Mouse (Mus musculus): ENCODE results near the gene Rfx1.

Gene Rfx1

GRCm38 (mm10) chr8:84063861-84064610 is 2.6 kb upstream of the Rfx1 start:
- DNase-seq: no peak

DNA sequence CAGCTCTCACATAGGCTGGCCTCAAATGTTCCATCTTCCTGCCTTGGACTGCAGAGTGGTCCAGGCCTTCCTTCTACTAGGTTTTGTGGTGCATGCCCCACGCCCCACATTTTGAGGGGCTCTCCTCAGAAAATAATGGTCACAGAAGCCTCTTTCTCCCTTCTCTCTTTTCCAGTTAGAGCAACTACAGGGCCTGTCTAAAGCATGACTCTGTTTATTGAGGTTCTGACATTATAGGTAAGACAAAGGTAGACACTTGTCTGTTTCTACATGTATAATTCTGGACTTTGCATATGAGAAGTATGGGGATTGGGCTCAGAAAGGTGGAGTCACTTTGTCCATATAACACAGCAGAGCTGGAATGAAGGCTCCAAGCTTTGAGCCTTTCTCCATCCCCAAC is 1.6 kb upstream of the Rfx1 start, which contains the start of gene Gm10643:
Gm10643 (minus strand) TSS at position 101 of the 400 bp plus-strand sequence.
- no peak for DNase-seq

DNA sequence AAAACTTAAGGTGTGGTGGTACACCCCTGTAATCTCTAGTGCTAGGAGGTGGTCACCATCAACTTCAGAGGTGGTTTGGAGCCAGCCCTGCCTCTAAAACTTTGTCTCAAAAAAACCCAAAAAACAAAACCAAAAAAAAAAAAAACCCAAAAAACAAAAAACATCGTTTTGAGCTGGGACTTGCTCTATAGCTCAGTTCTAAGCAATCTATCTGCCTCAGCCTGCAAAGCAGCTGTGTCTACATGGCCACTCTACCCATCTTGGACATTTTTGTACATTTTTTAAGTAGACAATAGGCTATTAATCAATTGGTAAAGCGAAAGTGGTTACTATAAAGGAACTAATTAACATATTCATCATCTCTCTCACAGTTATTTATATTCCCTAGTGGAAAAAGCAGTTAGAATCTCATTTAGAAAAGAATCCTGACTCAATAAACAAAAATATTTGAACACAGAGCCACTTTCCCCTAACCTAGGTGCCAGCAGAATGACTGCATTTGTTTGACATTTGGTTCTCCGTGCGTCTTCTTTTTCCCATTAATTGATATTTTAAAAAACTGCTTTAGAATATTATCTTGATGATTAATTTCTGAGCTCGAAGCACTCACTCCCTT is 1.1 kb upstream of the Rfx1 start:
- no peak for DNase-seq

DNA sequence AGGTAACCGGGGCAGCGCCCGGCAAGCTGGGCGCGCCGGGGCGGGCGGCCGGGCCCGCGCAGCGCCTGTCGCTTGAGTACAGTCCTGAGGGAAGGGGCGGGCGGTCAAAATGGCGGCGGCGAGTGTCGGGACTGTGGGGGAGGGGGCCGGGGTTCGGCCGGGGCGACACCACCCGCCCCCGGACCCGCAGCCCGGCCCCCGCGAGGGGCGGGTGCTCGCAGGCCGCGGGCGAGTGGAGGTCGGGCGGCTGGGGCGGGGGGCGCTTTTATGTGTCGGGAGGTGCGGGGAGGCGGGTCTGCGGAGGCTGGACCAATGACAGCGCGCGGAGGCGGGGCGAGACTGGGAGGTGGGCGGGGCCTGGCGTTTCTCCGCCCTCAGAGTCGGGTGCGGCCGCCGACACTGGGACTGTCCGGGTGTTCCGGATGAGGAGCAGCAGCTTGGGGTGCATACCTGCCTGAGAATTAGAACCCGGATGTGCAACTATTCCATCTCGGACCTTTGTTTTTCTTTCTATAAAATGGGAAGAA is 476 bp downstream of the Rfx1 start:
- peak; percentile 96 to 98 for DNase-seq

DNA sequence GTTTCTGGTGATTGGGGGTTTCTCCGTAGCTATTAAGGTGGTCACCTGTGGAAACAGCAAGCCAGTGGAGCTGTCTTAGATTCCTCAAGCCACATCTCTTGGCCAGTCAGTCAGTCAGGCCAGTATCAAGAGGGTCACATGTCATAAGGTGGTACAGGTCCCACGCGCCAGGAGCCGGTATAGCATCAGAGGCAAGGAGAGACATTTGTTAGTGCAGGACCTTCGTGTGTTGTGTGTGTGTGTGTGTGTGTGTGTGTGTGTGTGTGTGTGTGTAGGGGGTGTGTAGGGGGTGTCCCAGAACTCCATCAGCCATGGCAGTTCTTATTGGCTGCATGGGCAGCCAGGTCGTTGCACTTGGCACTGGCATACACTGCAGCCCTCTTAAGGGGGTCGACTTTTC is 1.3 kb downstream of the Rfx1 start:
- DNase-seq: no peak

- no peak for DNase-seq
These were observed 1.8 kb downstream of the Rfx1 start for GRCm38 (mm10) chr8:84068316-84069035.

GRCm38 (mm10) chr8:84069169-84069568 is 2.5 kb downstream of the Rfx1 start:
- peak; percentile 51 to 57 for DNase-seq

DNA sequence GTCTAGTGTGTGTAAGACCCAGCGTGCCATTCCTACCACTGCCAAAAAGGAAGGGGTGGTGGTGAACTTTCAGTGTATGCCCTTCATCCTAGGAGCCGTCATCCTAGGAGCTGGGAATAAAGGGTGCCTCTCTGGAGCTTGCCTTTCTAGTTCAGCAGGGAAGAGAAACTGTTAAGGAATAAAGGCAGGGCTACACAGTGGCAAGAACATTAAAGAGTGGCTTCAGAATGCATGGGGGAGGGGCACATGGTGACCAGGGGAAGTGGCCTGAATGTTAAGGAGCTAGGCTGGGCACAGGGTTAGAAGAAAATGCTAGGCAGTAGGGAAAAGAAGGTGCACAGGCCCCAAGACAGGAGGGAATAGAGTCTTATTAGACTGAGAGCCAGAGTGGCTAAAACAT is 3.1 kb downstream of the Rfx1 start:
- DNase-seq: peak in 1 of 2 experiments; percentile 41

DNA sequence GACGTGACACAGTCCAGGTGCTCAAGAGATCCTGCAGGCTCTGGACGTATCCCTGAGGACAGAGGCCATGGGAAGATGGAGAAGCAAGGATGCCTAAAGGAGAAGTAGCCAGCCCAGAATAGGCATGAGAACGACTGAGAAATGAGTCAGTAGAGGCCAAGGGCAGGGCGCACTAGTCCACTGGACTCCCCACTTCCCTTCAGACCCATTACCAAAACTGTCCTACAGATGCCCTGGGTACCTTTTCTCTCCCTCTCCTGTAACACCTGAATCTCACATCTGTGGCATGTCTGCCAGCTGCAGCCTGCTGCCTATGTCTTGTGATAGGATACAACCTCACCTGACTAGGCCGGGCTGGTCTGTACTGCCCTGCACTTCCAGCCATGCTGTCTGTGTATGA is 3.6 kb downstream of the Rfx1 start:
- DNase-seq: no peak

- no peak for DNase-seq
These were observed 4.0 kb downstream of the Rfx1 start for GRCm38 (mm10) chr8:84070667-84071066.

DNA sequence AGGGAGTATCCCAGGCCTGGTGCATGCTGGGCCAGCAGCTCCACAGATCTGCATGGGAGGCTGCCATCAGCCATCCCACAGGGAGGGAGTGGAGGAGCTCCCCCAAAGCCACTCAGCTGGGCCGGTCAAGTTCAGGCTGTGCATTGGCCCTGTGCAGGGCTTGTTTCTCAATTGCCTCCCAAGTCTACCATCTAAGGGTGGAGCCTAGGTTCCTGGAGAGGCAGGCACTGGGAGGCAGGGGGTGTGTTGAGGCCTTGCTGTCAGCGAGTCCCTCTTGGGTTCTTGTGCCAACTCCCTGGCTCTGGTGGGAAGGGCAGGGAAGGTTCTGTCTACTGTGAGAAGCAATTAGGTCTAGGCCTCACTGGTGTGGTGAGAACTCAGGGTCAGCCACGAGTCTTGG is 5.3 kb downstream of the Rfx1 start:
- DNase-seq: no peak

DNA sequence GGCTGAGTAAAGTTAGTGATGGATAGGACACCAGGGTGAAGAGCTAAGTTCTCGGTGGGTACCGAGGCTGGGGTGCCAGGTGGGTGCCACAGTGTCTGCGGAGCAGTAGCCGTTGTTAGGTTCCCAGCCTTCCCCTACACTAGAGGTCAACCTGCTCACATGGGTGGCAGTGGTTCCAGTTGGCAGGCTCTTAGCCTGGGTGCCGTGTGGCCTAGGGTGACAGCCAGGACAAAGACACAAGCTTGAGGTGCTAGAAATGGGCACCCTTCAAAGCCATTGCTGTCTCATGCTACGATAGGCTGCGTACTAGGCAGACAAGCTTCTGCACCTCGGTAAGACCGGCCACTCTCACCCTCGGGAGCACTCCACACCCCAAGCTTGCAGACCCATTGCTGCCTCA is 5.7 kb downstream of the Rfx1 start:
- DNase-seq: no peak

- no peak for DNase-seq
These were observed 6.8 kb downstream of the Rfx1 start for GRCm38 (mm10) chr8:84073230-84073976.

- no peak for DNase-seq
These were observed 9.8 kb downstream of the Rfx1 start for GRCm38 (mm10) chr8:84076412-84076811.

DNA sequence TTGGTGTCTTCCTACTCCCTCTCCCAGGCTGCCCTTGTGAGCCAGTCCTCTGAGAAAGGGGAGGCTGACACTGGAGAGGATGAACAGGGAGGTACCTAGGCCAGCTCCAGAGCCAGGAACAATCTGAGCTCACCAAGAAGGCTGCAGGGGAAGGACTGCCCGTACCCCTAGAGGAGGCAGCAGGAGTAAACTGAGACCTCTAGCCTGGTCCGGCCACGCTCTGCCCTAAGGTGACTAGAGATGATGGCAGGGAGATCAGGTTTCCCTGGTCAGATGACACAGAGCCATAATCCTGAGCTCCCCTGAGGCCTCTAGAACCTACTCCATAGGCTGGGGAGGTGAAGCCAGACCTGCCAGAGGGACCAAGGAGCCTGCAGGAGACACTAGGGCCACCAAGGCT is 10.2 kb downstream of the Rfx1 start:
- no peak for DNase-seq

- DNase-seq: no peak
These were observed 12.6 kb downstream of the Rfx1 start for GRCm38 (mm10) chr8:84079206-84079605.

- DNase-seq: peak; percentile 82 to 92
These were observed 17.2 kb downstream of the Rfx1 start for GRCm38 (mm10) chr8:84083829-84084241.

DNA sequence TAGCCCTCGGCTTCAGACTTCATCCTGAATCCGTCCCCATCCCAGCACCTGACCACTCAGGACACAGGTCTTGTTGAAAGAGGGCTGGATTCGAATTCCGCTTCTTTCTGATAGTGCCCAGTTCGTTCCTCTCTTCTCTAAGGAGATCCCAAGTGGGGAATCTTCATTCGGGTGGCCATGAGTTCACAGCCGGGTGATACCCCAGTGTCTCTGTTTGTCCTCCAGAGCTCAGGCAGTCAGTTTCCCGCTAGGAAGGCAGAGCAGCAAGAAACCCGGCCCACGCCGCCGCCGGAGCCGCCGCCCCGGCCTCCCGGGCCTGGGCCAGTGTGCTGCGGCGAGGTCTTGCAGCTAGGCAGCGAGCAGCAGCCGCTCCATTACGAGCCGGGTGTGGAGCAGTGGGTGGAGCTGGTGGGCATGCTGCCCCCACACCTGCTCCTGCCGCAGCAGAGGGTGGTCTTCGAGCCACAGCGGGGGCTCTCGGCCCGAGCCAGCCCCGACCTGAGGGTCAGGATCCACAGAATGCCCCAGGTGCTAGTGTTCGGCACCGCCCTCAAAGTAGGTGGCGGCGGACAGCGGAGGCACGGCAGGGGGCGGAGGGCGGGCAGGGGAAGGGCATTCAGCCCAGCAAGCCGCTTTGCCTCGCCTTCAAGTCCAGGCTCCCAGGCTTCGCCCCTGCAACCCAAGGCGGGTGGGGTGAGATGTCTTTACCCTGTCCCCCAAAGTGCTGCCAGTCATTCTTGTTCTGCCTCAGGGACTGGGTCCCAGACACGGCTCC is 17.9 kb downstream of the Rfx1 start:
- peak; percentile 45 to 71 for DNase-seq

- peak; percentile 61 to 73 for DNase-seq
These were observed 20.5 kb downstream of the Rfx1 start for GRCm38 (mm10) chr8:84087156-84087555.

DNA sequence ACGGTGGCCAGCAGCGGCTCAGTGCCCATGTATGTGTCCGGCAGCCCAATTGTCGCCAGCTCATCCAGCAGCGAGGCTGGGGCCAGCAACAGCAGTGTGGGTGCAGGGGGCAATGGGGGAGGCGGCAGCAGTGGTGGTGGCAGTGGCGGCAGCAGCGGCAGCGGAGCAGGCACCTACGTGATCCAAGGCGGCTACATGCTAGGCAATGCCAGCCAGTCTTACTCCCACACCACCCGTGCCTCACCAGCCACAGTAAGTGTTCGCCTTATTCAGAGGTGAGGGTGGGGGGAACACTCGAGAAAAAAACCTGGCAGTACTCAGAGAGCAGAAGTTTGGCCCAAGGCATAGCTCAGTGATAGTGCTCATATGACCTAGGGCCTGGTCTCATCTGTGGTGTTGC is 21.2 kb downstream of the Rfx1 start:
- DNase-seq: no peak

- DNase-seq: no peak
These were observed 22.6 kb downstream of the Rfx1 start for GRCm38 (mm10) chr8:84089277-84089676.

- no peak for DNase-seq
These were observed 24.0 kb downstream of the Rfx1 start for GRCm38 (mm10) chr8:84090585-84090984.

All from kidney, postnatal 36 days (tissue).